Mouse (Mus musculus) hindbrain, postnatal 0 days (tissue): Measurements from ENCODE around the gene Vps13c. TPM values are rescaled to one million over a fixed set of nuclear protein-coding genes. Genes with fewer than 3 reads are reported as not detected.

ENCODE experiments used
- ATAC-seq: fragments of 200-750 bp; cut with Nextera tagmentation; 2 replicates; pipeline ENCODE4 v1.8.0; 2017; ENCODE audit warnings: mild to moderate bottlenecking, moderate TSS enrichment, moderate library complexity
- DNase-seq: peaks from one replicate; pipeline ENCODE4 v3.0.0-alpha.2; 2015; ENCODE audit warnings: low spot score
- H3K27ac ChIP-seq: fragments of 300-500 bp; sonication (generic); 2 replicates; pipeline ENCODE4 v1.5.1; 2014; ENCODE audit warnings: mild to moderate bottlenecking
- H3K27me3 ChIP-seq: fragments of 300-500 bp; sonication (generic); 2 replicates; pipeline ENCODE4 v1.6.1; 2014; ENCODE audit warnings: low read length, mixed read lengths; ENCODE audit not compliant: insufficient read depth
- H3K36me3 ChIP-seq: fragments of 300-500 bp; sonication (generic); 2 replicates; pipeline ENCODE4 v1.6.1; 2014; ENCODE audit warnings: low read length, mixed read lengths; ENCODE audit not compliant: insufficient read depth
- H3K4me1 ChIP-seq: fragments of 300-500 bp; sonication (generic); 2 replicates; pipeline ENCODE4 v1.6.1; 2014; ENCODE audit warnings: antibody characterized with exemption, low read length, mixed read lengths; ENCODE audit not compliant: insufficient read depth
- H3K4me2 ChIP-seq: fragments of 300-500 bp; sonication (generic); 2 replicates; pipeline ENCODE4 v1.6.1; 2014; ENCODE audit warnings: low read depth, mild to moderate bottlenecking, low read length, moderate library complexity, mixed read lengths
- H3K4me3 ChIP-seq: fragments of 300-500 bp; sonication (generic); 2 replicates; pipeline ENCODE4 v1.5.1; 2014; ENCODE audit warnings: low read length
- H3K9ac ChIP-seq: fragments of 300-500 bp; sonication (generic); replicated peaks from 2 replicates; pipeline ENCODE4 v1.6.1; 2014; ENCODE audit warnings: mild to moderate bottlenecking, low read length, moderate library complexity, mixed read lengths
- H3K9me3 ChIP-seq: fragments of 300-500 bp; sonication (generic); 2 replicates; pipeline ENCODE4 v1.6.1; 2016; ENCODE audit warnings: low read length, mixed read lengths
- CTCF ChIP-seq: IDR thresholded peaks from 2 replicates; pipeline ENCODE4 v1.5.1; 2016; ENCODE audit warnings: antibody characterized with exemption, control low read depth, low read depth
- WGBS: fragments of 180-500 bp; shearing (Covaris S2); extraction: QIAGEN DNeasy Blood & Tissue Kit; methylation state at CpG from one replicate; pipeline ENCODE4 v1.1.7; 2014; 5-methylcytosine and 5-hydroxymethylcytosine counted together
- polyA plus RNA-seq: library from polyadenylated mRNA; unstranded; fragments of >200 nt; fragmentation: Nextera tagmentation; extraction: Ambion mirVana; gene quantifications from 2 replicates; pipeline ENCODE4 v1.2.1, GENCODE M21; 2015
- total RNA-seq: library from RNA; depleted of rRNA; stranded (reverse); fragments of >200 nt; gene quantifications from 2 replicates; pipeline ENCODE4 v1.2.3, GENCODE M21; 2014

Vps13c gene
- total and polyA plus RNA-seq, 2 experiments from 2014 or later = 7.5 to 25.8 TPM

- Histone ChIP-seq H3K36me3 (no peaks in the 10 kb centered on the region), H3K9ac (no peak overlapping the region), H3K4me1 (no peaks in the 10 kb centered on the region), H3K4me3 (no peak overlapping the region), H3K4me2 (no peak overlapping the region), H3K9me3 (no peaks in the 10 kb centered on the region), H3K27ac (no peak overlapping the region), H3K27me3 (no peaks in the 10 kb centered on the region)
- DNase-seq = no peak
- WGBS = 79% methylated on average over 2 of the region's 2 CpGs
- ATAC-seq = no peak
- TF ChIP-seq CTCF = no peak
Observed at GRCm38 (mm10) chr9:67816172-67816928, 23.8 kb upstream of the Vps13c start.

- no peaks in the 10 kb centered on the region for H3K9me3 ChIP-seq
- TF ChIP-seq CTCF = no peak
- no peak overlapping the region for H3K4me2 ChIP-seq
- no peaks in the 10 kb centered on the region for H3K27me3 ChIP-seq
- ATAC-seq = no peak
- no peaks in the 10 kb centered on the region for H3K36me3 ChIP-seq
- H3K4me3 ChIP-seq = no peak overlapping the region
- no peak for DNase-seq
- H3K27ac ChIP-seq = no peak overlapping the region
- H3K9ac ChIP-seq = no peak overlapping the region
- 64% methylated on average over 10 of the region's 10 CpGs for WGBS
- no peaks in the 10 kb centered on the region for H3K4me1 ChIP-seq
Observed at GRCm38 (mm10) chr9:67817898-67818667, 22.1 kb upstream of the Vps13c start.

- no peaks in the 10 kb centered on the region for H3K36me3 ChIP-seq
- H3K9me3 ChIP-seq = no peaks in the 10 kb centered on the region
- H3K4me3 ChIP-seq = no peak overlapping the region
- H3K4me2 ChIP-seq = no peak overlapping the region
- 83% methylated on average over 4 of the region's 4 CpGs for WGBS
- H3K27me3 ChIP-seq = no peaks in the 10 kb centered on the region
- no peak overlapping the region for H3K27ac ChIP-seq
- no peaks in the 10 kb centered on the region for H3K4me1 ChIP-seq
- no peak for TF ChIP-seq CTCF
- ATAC-seq = no peak
- H3K9ac ChIP-seq = no peak overlapping the region
- DNase-seq = no peak
Observed at GRCm38 (mm10) chr9:67818668-67818950, 21.6 kb upstream of the Vps13c start.

GRCm38 (mm10) chr9:67823131-67823530 lies 17.1 kb upstream of the Vps13c start:
- ATAC-seq (no peak), DNase-seq (no peak)
- Histone ChIP-seq H3K9ac (no peak overlapping the region), H3K4me2 (no peak overlapping the region), H3K36me3 (no peaks in the 10 kb centered on the region), H3K4me3 (no peak overlapping the region), H3K27ac (no peak overlapping the region), H3K27me3 (no peaks in the 10 kb centered on the region), H3K9me3 (no peaks in the 10 kb centered on the region), H3K4me1 (no peaks in the 10 kb centered on the region)
- 78% methylated on average over 5 of the region's 5 CpGs for WGBS
- TF ChIP-seq CTCF = no peak

- Histone ChIP-seq H3K9ac (no peak overlapping the region), H3K27ac (no peak overlapping the region), H3K4me1 (no peaks in the 10 kb centered on the region), H3K4me3 (no peak overlapping the region), H3K4me2 (no peak overlapping the region), H3K27me3 (peaks cover 4% of the 10 kb centered on the region; the same call in 1 of the 2 replicates), H3K9me3 (no peaks in the 10 kb centered on the region), H3K36me3 (no peaks in the 10 kb centered on the region)
- DNase-seq (no peak), ATAC-seq (no peak)
- TF ChIP-seq CTCF = 0 out of 2 replicates have a peak, but pooled peaks have one; percentile 3
- WGBS = 85% methylated on average over 7 of the region's 7 CpGs
Observed at GRCm38 (mm10) chr9:67825527-67825926, 14.7 kb upstream of the Vps13c start.

GRCm38 (mm10) chr9:67828182-67828581 lies 12.0 kb upstream of the Vps13c start:
- Histone ChIP-seq H3K9me3 (no peaks in the 10 kb centered on the region), H3K4me2 (no peak overlapping the region), H3K4me3 (no peak overlapping the region), H3K9ac (no peak overlapping the region), H3K27me3 (peaks cover 4% of the 10 kb centered on the region), H3K36me3 (no peaks in the 10 kb centered on the region), H3K27ac (no peak overlapping the region), H3K4me1 (no peaks in the 10 kb centered on the region)
- 10% methylated on average over 3 of the region's 3 CpGs for WGBS
- TF ChIP-seq CTCF = peak; percentile 84
- DNase-seq (peak; percentile 89), ATAC-seq (no peak)
